Mouse (Mus musculus) mature B cell (primary cell): ENCODE measurements at regions not wholly inside any gene's neighbourhood (a gene's known extent, or its start where the extent isn't known, plus 50 kb on each side); places are given as distances from the start of the nearest gene placed in this dataset.

ENCODE experiments used
- in situ Hi-C: fragments of 300-500 bp; cut with MboI; formaldehyde crosslinking; loops from 2 replicates; pipeline ENCODE4 v1.14.3; 2019

- in situ Hi-C loops: no loop called here
These were observed 202.3 kb downstream of the Gadd45g start for GRCm38 (mm10) chr13:52048777-52049176.

GRCm38 (mm10) chr13:52049249-52049648 lies 202.8 kb downstream of the Gadd45g start:
- in situ Hi-C loops: no loop called here

- in situ Hi-C loops: no loop called here
These were observed 209.3 kb downstream of the Gadd45g start for GRCm38 (mm10) chr13:52055741-52056140.

- in situ Hi-C loops: no loop called here
These were observed 211.0 kb downstream of the Gadd45g start for GRCm38 (mm10) chr13:52057456-52057855.

GRCm38 (mm10) chr13:52059756-52060417 lies 213.4 kb downstream of the Gadd45g start:
- in situ Hi-C loops: no loop called here

DNA sequence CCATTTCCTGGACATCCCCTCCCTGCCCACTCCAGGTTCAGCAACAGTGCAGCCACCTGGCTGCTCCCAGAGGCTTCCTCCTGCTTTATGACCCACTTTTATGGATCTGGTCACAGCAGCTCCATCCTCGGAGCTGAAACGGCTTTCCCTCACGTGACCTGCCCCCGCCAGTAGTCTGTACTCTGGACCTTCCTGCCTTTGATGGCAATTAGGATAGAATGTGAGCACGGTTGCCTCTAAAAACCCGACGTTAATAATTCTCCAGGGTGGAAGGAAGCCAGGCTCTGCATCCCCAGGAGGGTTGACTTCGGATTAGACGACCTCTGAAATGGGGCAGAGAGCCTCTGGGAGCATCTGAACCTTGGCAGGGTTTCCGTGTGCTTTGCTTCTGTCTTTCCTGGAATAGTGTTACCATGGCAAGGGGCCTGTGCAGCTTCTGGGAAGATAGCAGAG lies 214.0 kb downstream of the Gadd45g start:
- in situ Hi-C loops: no loop called here

GRCm38 (mm10) chr13:52061454-52061853 lies 215.0 kb downstream of the Gadd45g start:
- in situ Hi-C loops: no loop called here

DNA sequence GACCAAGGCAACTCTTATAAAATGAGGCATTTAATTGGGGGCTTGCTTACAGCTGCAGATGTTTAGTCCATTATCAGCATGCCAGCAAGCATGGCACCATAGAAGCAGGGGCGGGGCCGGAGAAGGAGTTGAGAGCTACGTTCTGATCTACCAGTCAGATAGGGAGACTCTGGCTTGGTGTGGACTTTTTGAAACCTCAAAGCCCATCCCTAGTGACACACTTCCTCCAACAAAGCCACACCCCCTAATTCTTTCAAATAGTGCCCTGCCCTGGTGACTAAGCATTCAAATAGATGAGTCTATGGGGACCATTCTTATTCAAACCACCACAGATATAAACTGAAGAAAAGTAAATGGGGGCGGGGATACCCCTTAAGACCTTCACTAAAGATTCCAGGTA lies 215.4 kb downstream of the Gadd45g start:
- in situ Hi-C loops: no loop called here

DNA sequence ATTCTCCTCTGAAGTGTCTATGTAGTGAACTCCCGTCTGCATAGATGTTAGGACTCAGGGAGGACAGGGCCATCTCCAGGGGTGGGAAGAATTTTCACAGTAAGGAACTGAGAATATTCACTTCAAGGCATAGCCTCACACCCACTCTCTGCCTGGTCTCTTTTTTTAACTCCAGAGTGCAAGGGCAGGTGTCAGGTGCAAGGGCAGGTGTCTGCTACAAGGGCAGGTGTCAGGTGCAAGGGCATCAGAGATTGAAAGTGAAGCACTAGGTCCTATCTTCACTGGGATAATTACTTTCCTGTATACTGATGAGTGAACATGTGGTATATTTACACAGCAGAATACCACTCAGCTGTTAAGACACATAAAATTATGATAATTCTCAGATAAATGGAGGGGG lies 216.1 kb downstream of the Gadd45g start:
- in situ Hi-C loops: no loop called here

DNA sequence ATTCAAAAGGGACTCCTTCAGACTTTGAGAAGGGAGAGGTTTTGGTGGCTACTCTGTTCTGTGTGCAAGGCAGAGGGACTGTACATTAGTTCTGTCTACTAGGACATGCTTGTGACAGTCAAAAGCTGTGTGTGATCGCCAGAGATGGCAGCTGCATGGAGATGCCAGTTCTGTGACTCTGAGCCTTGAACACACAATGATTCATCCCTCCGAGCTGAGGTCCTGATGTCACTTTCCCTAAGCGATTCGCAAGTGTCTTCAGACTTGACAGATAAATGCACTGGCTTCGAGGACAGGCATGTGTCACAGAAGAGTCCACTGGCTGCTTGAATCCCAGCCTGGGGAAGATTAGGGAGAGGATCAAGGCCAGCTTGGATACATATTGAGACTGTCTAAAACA lies 218.8 kb downstream of the Gadd45g start:
- in situ Hi-C loops: no loop called here

GRCm38 (mm10) chr13:52065720-52066119 lies 219.2 kb downstream of the Gadd45g start:
- in situ Hi-C loops: no loop called here

GRCm38 (mm10) chr13:52067048-52067447 lies 220.6 kb downstream of the Gadd45g start:
- in situ Hi-C loops: no loop called here

DNA sequence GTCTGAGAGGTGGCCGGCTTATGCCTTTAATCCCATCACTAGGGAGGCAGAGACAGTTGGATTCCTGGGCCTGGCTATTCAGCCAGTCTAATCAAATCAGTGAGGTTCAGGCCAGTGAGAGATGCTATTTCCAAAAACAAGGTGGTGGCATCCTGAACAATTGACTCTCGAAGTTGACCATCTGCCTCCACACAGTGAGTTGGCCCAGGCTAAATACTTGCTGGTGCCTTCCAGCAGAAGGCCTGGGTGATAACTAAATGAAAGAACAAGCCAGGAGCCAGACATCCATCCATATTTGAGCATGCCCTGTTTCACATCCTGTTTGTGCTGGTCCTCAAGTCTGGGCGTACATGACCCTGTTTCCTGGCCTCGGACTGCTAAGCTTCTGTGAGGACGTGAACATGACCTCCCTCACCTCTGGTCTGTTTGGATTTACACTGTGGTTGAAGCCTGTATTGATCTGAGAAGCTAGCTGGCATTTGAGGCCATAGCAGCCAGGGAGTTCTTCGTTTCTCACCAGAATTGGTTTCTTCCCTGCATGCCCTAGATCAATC lies 222.5 kb downstream of the Gadd45g start:
- in situ Hi-C loops: no loop called here

- in situ Hi-C loops: no loop called here
These were observed 223.2 kb downstream of the Gadd45g start for GRCm38 (mm10) chr13:52069714-52070113.

GRCm38 (mm10) chr13:52070731-52071663 lies 224.5 kb downstream of the Gadd45g start:
- in situ Hi-C loops: no loop called here

- in situ Hi-C loops: no loop called here
These were observed 231.1 kb downstream of the Gadd45g start for GRCm38 (mm10) chr13:52077616-52078015.

- in situ Hi-C loops: no loop called here
These were observed 232.1 kb downstream of the Gadd45g start for GRCm38 (mm10) chr13:52078561-52078960.

DNA sequence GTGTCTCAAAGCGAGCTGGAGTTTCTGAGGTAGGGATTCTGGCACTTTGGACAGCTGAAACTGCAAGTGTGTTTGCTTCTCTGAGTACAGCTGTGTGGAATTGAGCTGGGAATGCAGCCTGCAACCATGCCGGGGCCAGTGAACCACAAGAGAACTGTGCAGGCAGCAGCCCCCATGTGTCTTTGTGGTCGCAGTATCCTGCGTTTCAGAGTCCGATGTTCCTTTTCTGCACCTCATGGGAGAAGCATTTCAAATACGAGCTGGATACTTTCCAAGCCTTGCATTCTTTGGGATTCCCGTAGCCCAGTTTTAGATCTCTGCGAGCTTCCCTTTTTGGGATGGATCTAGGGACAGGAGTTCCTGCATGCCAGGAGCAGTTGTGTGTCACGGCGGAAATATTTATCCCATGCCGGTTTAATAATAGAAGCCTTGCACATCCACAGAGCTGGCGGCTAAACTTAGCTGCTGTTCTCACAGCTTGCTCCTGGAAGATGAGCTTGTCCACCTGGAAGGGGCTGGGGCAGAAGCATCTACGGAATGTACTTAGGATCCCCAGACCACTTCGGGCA lies 233.3 kb downstream of the Gadd45g start:
- in situ Hi-C loops: no loop called here

- in situ Hi-C loops: no loop called here
These were observed 237.3 kb downstream of the Gadd45g start for GRCm38 (mm10) chr13:52083601-52084455.

- in situ Hi-C loops: no loop called here
These were observed 238.6 kb downstream of the Gadd45g start for GRCm38 (mm10) chr13:52085110-52085509.

- in situ Hi-C loops: no loop called here
These were observed 241.8 kb downstream of the Gadd45g start for GRCm38 (mm10) chr13:52088319-52088718.
